Mouse (Mus musculus) kidney, adult 8-10 months (tissue): Measurements from ENCODE around the gene Coq5.
"Not testable (repeated sequence)": the region's sequence is repeated elsewhere in the genome, so short reads cannot be mapped to it uniquely, and the experiment has no call there.

ENCODE experiments used
- DNase-seq, 2 experiments: peaks; one replicate each; pipeline ENCODE4 v3.0.0; 2022

The Coq5 gene

GRCm38 (mm10) chr5:115267469-115268045, 11.9 kb upstream of the Coq5 start:
- DNase-seq, result no peak

- DNase-seq, result peak; percentile 23 to 50
These were observed 11.2 kb upstream of the Coq5 start for GRCm38 (mm10) chr5:115268266-115268665.

DNA sequence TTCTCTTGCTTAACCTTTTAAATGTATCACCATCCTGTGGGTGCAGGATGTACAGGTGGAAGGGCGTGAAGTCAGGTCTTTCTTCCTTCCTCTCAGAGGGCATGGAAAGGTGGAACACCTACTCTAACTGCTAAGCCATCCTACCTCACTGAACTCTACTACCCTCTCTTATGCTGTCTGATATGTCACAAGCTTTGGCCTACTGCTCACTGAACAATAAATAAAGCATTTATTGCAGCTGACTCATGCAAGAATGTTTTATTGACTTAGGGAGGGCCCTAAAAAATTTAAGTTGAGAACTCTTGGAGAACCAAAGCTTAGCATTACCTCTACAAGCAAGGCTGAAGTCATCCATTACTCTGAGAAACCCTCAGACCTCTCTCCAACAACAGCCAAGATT, 9.5 kb upstream of the Coq5 start:
- no peak for DNase-seq

GRCm38 (mm10) chr5:115271931-115272811, 7.3 kb upstream of the Coq5 start:
- peak in 1 of 2 experiments; percentile 41 for DNase-seq

GRCm38 (mm10) chr5:115272812-115273548, 6.5 kb upstream of the Coq5 start, which contains the start of gene Rnf10:
Gene Rnf10 (minus strand): TSS chr5:115272898.
- DNase-seq, result peak; percentile 97 to 99

- no peak for DNase-seq
These were observed 5.8 kb upstream of the Coq5 start for GRCm38 (mm10) chr5:115273549-115274135.

DNA sequence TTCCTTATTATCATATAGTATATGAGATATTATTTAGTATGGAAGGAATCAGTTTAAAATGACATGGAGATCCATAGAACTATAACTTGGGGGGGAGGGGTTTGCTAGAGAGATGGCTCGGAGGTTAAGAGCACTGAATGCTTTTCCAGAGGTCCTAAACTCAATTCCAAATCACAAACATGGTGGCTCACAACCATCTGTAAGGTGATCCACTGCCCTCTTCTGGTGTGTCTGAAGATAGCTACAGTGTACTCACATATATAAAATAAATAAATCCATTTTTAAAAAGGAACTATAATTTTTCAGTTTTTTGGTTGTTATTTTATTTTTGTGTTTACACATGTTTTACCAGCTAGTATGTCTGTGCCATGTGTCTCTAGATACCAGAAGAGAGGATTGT, 5.1 kb upstream of the Coq5 start:
- DNase-seq, result no peak

DNA sequence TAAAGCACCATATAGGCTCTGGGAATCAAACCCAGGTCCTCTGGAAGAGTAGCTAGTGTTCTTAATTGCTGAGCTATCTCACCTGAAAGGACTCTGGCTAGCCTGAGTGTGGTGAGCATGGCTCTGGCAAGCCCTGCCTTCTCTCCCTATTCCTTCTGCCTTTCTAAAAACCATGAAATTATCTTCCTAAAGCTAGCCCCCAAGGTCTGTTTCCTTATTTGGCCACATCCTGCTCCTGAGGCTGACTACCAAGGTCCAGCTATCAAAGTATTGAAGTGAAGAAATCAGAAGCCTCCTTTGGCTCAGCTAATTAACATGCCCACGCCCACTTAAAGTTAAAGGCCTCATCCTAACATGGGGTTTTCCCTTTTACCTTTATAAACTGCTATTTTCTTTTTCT, 4.7 kb upstream of the Coq5 start:
- no peak for DNase-seq

GRCm38 (mm10) chr5:115275998-115276397, 3.5 kb upstream of the Coq5 start:
- no peak for DNase-seq

GRCm38 (mm10) chr5:115278053-115278452, 1.4 kb upstream of the Coq5 start:
- DNase-seq, result no peak

DNA sequence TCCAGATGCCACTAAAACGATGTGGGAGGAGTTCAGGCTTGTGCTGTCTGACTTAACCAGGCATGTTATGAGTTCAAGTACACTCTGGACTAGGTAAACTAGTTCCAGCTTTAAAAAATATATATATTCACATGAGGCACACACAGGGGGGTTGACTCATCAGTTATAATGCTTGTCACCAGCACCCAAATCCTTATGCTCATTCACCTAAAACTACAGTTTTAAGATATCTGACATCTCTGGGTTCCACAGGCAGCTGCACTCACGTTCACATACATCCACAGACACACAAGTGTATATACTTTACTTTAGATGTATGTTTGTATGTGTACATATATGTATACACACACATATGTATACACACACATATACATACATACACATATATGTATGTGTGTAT, 681 bp upstream of the Coq5 start:
- DNase-seq, result no peak

DNA sequence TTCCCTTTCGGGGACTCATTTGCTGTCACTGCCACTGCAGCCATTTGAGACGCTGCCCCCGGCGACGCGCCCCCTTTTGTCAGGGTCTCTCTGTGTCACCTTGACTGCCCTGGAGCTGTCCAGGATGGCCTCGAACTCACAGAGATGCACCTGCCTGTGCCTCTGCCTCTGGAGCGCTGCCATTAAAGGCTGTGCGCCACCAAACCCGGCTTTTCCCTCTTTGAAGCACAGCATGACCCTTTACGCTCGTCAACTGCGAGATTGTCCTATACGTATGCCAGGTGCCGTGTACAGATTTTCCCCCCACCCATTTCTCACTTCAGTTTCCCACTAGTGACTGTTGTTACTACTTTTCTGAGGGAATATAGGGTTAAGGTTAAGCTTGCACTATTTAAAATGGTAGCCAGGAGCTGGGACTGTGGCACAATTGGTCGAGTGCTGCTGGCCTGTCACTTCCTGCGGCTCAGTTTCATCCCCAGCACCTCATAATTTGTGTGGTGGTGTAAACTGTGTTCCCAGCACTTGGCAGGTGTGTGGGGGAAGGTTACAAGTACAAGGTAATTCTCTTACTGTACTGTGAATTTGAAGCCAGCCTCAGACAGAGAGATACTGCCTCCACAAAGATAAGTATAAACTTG, 703 bp downstream of the Coq5 start:
- peak in 1 of 2 experiments; percentile 33 for DNase-seq

GRCm38 (mm10) chr5:115284735-115285134, 5.3 kb downstream of the Coq5 start:
- DNase-seq, result no peak

DNA sequence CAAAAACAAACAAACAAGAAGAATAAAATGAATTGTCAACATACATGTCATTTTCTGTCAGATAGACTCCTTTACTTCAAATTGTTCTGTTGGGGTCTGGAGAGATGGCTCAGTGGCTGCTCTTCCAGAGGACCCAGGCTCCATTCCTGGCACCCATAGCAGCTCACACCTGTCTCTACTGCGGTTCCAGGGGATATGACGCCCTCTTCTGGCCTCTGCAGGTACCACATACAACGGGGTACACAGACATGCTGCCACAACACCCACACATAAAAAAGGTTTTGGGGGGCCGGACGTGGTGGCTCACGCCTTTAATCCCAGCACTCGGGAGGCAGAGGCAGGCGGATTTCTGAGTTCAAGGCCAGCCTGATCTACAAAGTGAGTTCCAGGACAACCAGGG, 14.7 kb downstream of the Coq5 start:
- DNase-seq, result no peak

- DNase-seq, result no peak
These were observed 16.9 kb downstream of the Coq5 start for GRCm38 (mm10) chr5:115296347-115296746.

GRCm38 (mm10) chr5:115300035-115300744, 20.7 kb downstream of the Coq5 start:
- DNase-seq, result peak; percentile 33 to 55

DNA sequence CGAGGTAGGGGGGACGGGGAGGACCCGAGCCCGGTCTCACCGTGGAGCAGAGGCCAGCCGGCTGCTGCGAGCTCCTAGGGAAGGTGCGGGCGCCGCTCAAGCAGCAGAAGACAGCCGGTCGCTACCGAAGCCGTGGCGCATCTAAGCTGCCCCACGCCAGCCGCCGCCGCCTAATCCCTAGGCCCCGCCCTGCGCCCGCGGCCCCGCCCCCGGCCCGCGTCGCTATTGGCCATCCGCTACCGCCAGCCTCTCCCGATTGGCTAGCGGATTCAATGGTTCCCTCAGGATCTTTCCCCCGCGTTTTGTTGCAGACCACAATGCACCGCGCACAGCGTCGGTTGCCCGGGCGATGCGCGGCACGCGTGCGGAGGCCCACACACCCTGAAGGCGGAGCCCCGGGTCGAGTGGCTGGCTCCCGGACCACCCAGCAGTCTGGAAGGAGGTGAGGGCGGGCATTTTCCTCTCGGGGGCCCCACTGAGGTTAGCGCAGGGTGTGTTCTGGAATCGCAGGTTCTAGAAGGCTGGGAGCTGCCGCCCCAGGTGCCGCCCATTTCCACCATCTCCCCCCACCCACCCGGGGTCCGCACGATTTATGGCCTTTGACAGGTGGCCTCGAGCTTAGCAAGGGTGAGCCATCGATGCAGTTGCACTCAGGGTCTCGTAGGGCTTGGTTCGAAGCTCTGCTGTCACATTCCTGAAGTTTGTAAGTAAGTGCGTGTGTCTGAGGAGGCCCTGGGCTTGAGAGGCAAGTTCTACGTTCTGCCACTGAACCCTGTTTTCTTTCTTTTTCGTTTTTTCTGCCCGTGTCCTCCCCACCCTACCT, 21.5 kb downstream of the Coq5 start, which contains the start of gene Dynll1:
TSS of gene Dynll1 (minus strand) at position 208 of the 823 bp plus-strand sequence.
- DNase-seq, result peak; percentile 98 to 99

DNA sequence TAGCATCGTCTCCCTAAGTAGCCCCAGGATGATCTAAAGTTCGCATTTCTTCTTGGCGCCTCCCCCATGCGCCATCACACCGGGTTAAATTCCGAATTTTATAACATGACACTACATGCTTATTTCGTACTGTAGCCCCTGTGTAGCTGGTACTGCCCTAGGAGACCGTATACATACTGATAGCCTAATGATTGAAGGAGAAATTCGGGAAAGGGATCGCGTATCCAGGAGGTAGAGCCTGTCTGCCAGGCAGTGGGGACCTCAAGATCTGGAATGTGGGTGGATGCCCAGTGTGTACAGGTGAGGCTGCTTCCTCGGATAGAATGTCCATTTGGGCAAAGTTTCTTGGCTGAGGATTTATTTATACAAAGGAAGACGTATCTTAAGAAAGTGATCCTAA, 22.1 kb downstream of the Coq5 start:
- DNase-seq, result peak in 1 of 2 experiments; percentile 19

- DNase-seq, result not testable (repeated sequence)
These were observed 22.7 kb downstream of the Coq5 start for GRCm38 (mm10) chr5:115302190-115302589.

- DNase-seq, result no peak
These were observed 32.9 kb downstream of the Coq5 start for GRCm38 (mm10) chr5:115312354-115312753.
